In genomic region chr1:161649387-161649786, GRCm38 (mm10) we compare ENCODE assay signal across 15 mouse cellular contexts.
DNase-seq lines count a peak whose midpoint lies in the region; ATAC-seq and TF ChIP-seq lines count a peak whose summit lies in the region.
"Had no signal": no experiment of that assay in that cellular context is flagged by ENCODE, and none has a peak within 500 bp of the region (broad histone marks: within the 10 kb centered on the region; RNA-seq: fewer than 3 reads in every experiment).

No protein-coding gene starts in this region.

- H3K4me3 ChIP-seq in forebrain, embryonic 14.5 days (ENCODE audit: low read depth, low read length), result no peak overlapping the region
- no peak overlapping the region for H3K4me3 ChIP-seq in forebrain, embryonic 10.5 days
- H3K4me3 ChIP-seq in left cerebral cortex, adult 2 months, result no peak overlapping the region
- H3K4me3 ChIP-seq in hindbrain, embryonic 10.5 days, result no peak overlapping the region
- H3K4me3 ChIP-seq: limb, embryonic 12.5 days had no signal

- WGBS in forebrain, embryonic 14.5 days, result 59% methylated on average over 2 of the region's 2 CpGs
- WGBS in forebrain, embryonic 10.5 days, result 59% methylated on average over 2 of the region's 2 CpGs
- WGBS in hindbrain, embryonic 10.5 days, result 53% methylated on average over 2 of the region's 2 CpGs

- no peak overlapping the region for H3K4me2 ChIP-seq in forebrain, embryonic 14.5 days (ENCODE audit: low read length)
- H3K4me2 ChIP-seq: limb, embryonic 12.5 days had no signal

- intact Hi-C loops in left cerebral cortex, adult 2 months (cut with DNase I), result no loop called here
- intact Hi-C loops in left cerebral cortex, postnatal 36 days (cut with DNase I), result no loop called here

- H3K9me3 ChIP-seq in forebrain, embryonic 14.5 days (replicated peaks; ENCODE audit: control insufficient read depth, low read length), result no peaks in the 10 kb centered on the region
- no peaks in the 10 kb centered on the region for H3K9me3 ChIP-seq in forebrain, embryonic 10.5 days
- H3K9me3 ChIP-seq in hindbrain, embryonic 10.5 days, result no peaks in the 10 kb centered on the region
- H3K9me3 ChIP-seq: limb, embryonic 12.5 days had no signal

- no peaks in the 10 kb centered on the region for H3K27me3 ChIP-seq in forebrain, embryonic 14.5 days (replicated peaks; ENCODE audit: control insufficient read depth, insufficient read depth, low read length)
- no peaks in the 10 kb centered on the region for H3K27me3 ChIP-seq in forebrain, embryonic 10.5 days (ENCODE audit: poor library complexity, severe bottlenecking)
- H3K27me3 ChIP-seq in hindbrain, embryonic 10.5 days (ENCODE audit: insufficient read depth, poor library complexity, severe bottlenecking), result no peaks in the 10 kb centered on the region
- H3K27me3 ChIP-seq: limb, embryonic 12.5 days had no signal

- peak; percentile 4 for DNase-seq in forebrain, embryonic 14.5 days (ENCODE audit: low spot score)
- no peak for DNase-seq in forebrain, embryonic 10.5 days (ENCODE audit: extremely low spot score, low spot score)
- DNase-seq in left cerebral cortex, adult 2 months (ENCODE audit: extremely low spot score in 1 of 2, low spot score in 2 of 2), result no peak
- no peak for DNase-seq in left cerebral cortex, postnatal 36 days (ENCODE audit: low spot score in 2 of 2)
- DNase-seq in ES-CJ7 (ENCODE audit: low read depth, low spot score), result peak; percentile 34
- DNase-seq in naive thymus-derived CD4-positive, alpha-beta T cell, adult 2 months (ENCODE audit: low read depth), result peak; percentile 21
- DNase-seq in hindbrain, embryonic 10.5 days (ENCODE audit: low spot score), result no peak
- DNase-seq in spleen, adult 18-20 months, result no peak
- DNase-seq: adrenal gland, adult 2 months; cerebellum, adult 9-11 months; heart, postnatal 14 days; kidney, adult 11 months; layer of hippocampus, postnatal 36 days; thymus, postnatal 36 days had no signal

- no peaks in the 10 kb centered on the region for H3K36me3 ChIP-seq in forebrain, embryonic 14.5 days (ENCODE audit: control insufficient read depth, insufficient read depth, low read length)
- H3K36me3 ChIP-seq in forebrain, embryonic 10.5 days (replicated peaks), result no peaks in the 10 kb centered on the region
- no peaks in the 10 kb centered on the region for H3K36me3 ChIP-seq in hindbrain, embryonic 10.5 days
- H3K36me3 ChIP-seq: limb, embryonic 12.5 days had no signal

- ATAC-seq in forebrain, embryonic 14.5 days, result no peak

- no peaks in the 10 kb centered on the region for H3K4me1 ChIP-seq in forebrain, embryonic 14.5 days (ENCODE audit: control insufficient read depth, insufficient read depth, low read length)
- no peaks in the 10 kb centered on the region for H3K4me1 ChIP-seq in forebrain, embryonic 10.5 days
- H3K4me1 ChIP-seq in hindbrain, embryonic 10.5 days (replicated peaks), result no peaks in the 10 kb centered on the region
- H3K4me1 ChIP-seq: limb, embryonic 12.5 days had no signal

- H3K27ac ChIP-seq in forebrain, embryonic 14.5 days (ENCODE audit: low read depth, low read length), result no peak overlapping the region
- no peak overlapping the region for H3K27ac ChIP-seq in forebrain, embryonic 10.5 days
- H3K27ac ChIP-seq in left cerebral cortex, adult 2 months, result no peak overlapping the region
- no peak overlapping the region for H3K27ac ChIP-seq in hindbrain, embryonic 10.5 days
- H3K27ac ChIP-seq: limb, embryonic 12.5 days had no signal

- TF ChIP-seq CTCF in left cerebral cortex, adult 2 months (IDR thresholded peaks at IDR 0.05), result peak; percentile 11

- no peak overlapping the region for H3K9ac ChIP-seq in forebrain, embryonic 14.5 days (ENCODE audit: low read length)
- H3K9ac ChIP-seq: limb, embryonic 12.5 days had no signal

Comparison
In these comparisons a context has a peak if more than half of its experiments do, and no peak if none do; other contexts are left out.
1. DNase-seq: peak in forebrain, embryonic 14.5 days (single experiment), ES-CJ7 (single experiment) and naive thymus-derived CD4-positive, alpha-beta T cell, adult 2 months (single experiment); none in forebrain, embryonic 10.5 days (single experiment), left cerebral cortex, adult 2 months (0 of 2), left cerebral cortex, postnatal 36 days (0 of 2), hindbrain, embryonic 10.5 days (single experiment) and spleen, adult 18-20 months (0 of 2).